14 mouse cellular contexts compared by ENCODE assay signal in the genomic region with DNA sequence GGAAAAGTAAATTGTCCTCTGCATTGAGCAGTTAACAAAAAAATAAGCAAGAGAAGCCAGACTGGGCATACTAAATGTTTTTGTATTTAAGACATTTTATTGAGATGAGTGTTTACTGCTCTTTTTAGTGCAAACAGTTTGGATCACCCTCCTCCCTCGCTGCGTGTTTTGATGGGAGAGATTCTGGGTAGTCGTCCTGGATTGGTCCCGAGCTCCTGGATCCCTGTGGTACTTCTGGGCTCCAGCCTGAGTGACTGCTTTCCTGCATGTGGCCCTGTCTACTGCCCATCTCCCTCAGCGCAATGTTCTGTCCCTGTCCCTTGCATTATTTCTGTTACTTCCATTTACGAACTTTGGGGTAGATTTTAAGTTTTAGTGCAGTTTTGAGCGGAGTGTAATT.
DNase-seq lines count a peak whose midpoint lies in the region; ATAC-seq and TF ChIP-seq lines count a peak whose summit lies in the region.
"Had no signal": no experiment of that assay in that cellular context is flagged by ENCODE, and none has a peak within 500 bp of the region (broad histone marks: within the 10 kb centered on the region; RNA-seq: fewer than 3 reads in every experiment).

No protein-coding gene starts in this region.

- ATAC-seq in forebrain, embryonic 12.5 days (ENCODE audit: low FRiP score) = peak; percentile 52; the same call in 1 of the 2 replicates
- peak; percentile 27; the same call in 1 of the 2 replicates for ATAC-seq in hindbrain, embryonic 15.5 days (ENCODE audit: low FRiP score, low read depth)
- ATAC-seq in neural tube, embryonic 12.5 days (ENCODE audit: low FRiP score, low read depth) = 0 out of 2 replicates have a peak, but pooled peaks have one; percentile 59
- ATAC-seq in liver, embryonic 12.5 days = no peak

- no peak overlapping the region for H3K9ac ChIP-seq in forebrain, embryonic 12.5 days
- no peak overlapping the region for H3K9ac ChIP-seq in hindbrain, embryonic 15.5 days
- H3K9ac ChIP-seq in neural tube, embryonic 12.5 days = no peak overlapping the region
- H3K9ac ChIP-seq in liver, embryonic 12.5 days = no peak overlapping the region

- peak overlapping the region; percentile 28; the same call in 1 of the 2 replicates for H3K27ac ChIP-seq in layer of hippocampus, adult 2 months
- H3K27ac ChIP-seq in forebrain, embryonic 12.5 days = peak overlapping the region; percentile 48; the same call in 1 of the 2 replicates
- H3K27ac ChIP-seq in hindbrain, embryonic 15.5 days (replicated peaks) = no peak overlapping the region
- no peak overlapping the region for H3K27ac ChIP-seq in neural tube, embryonic 12.5 days
- no peak overlapping the region for H3K27ac ChIP-seq in liver, embryonic 12.5 days

- H3K36me3 ChIP-seq in forebrain, embryonic 12.5 days (replicated peaks) = no peaks in the 10 kb centered on the region
- no peaks in the 10 kb centered on the region for H3K36me3 ChIP-seq in hindbrain, embryonic 15.5 days
- H3K36me3 ChIP-seq in neural tube, embryonic 12.5 days = no peaks in the 10 kb centered on the region
- no peaks in the 10 kb centered on the region for H3K36me3 ChIP-seq in liver, embryonic 12.5 days

- 22% methylated on average over 7 of the region's 7 CpGs for WGBS in forebrain, embryonic 12.5 days
- WGBS in hindbrain, embryonic 15.5 days = 26% methylated on average over 7 of the region's 7 CpGs
- whole genome bisulfite sequencing in neural tube, embryonic 12.5 days = 21% methylated on average over 7 of the region's 7 CpGs
- whole genome bisulfite sequencing in liver, embryonic 12.5 days (ENCODE audit: insufficient replicate concordance) = 39% methylated on average over 7 of the region's 7 CpGs

- peaks cover 17% of the 10 kb centered on the region for H3K4me1 ChIP-seq in forebrain, embryonic 12.5 days
- peaks cover 10% of the 10 kb centered on the region for H3K4me1 ChIP-seq in hindbrain, embryonic 15.5 days (replicated peaks)
- H3K4me1 ChIP-seq in neural tube, embryonic 12.5 days = no peaks in the 10 kb centered on the region
- H3K4me1 ChIP-seq in liver, embryonic 12.5 days = no peaks in the 10 kb centered on the region

- H3K4me3 ChIP-seq in layer of hippocampus, adult 2 months = peak overlapping the region; percentile 31; the same call in 1 of the 2 replicates
- H3K4me3 ChIP-seq in forebrain, embryonic 12.5 days (replicated peaks) = no peak overlapping the region
- peak overlapping the region; percentile 4; the same call in 1 of the 2 replicates for H3K4me3 ChIP-seq in hindbrain, embryonic 15.5 days
- no peak overlapping the region for H3K4me3 ChIP-seq in neural tube, embryonic 12.5 days
- H3K4me3 ChIP-seq in liver, embryonic 12.5 days = no peak overlapping the region
- H3K4me3 ChIP-seq: erythroblast, embryonic 14.5 days had no signal

- DNase-seq in layer of hippocampus, adult 2 months (ENCODE audit: low spot score in 2 of 2) = no peak
- DNase-seq in layer of hippocampus, adult 9-10 months (ENCODE audit: low spot score) = no peak
- DNase-seq in urinary bladder, postnatal 4 days (ENCODE audit: low spot score in 2 of 2) = no peak
- DNase-seq in thymus, postnatal 36 days = no peak
- DNase-seq: adrenal gland, postnatal 36 days; heart, postnatal 36 days; kidney, postnatal 4 days; lung, adult 2 months had no signal

- TF ChIP-seq CTCF in layer of hippocampus, adult 2 months (conservative IDR thresholded peaks at IDR 0.05) = no peak

- peaks cover 15% of the 10 kb centered on the region; the same call in 1 of the 2 replicates for H3K27me3 ChIP-seq in forebrain, embryonic 12.5 days
- H3K27me3 ChIP-seq in hindbrain, embryonic 15.5 days = peaks cover 3% of the 10 kb centered on the region; the same call in 1 of the 2 replicates
- no peaks in the 10 kb centered on the region for H3K27me3 ChIP-seq in neural tube, embryonic 12.5 days (replicated peaks)
- no peaks in the 10 kb centered on the region; the same call in 1 of the 2 replicates for H3K27me3 ChIP-seq in liver, embryonic 12.5 days (replicated peaks)
- H3K27me3 ChIP-seq: CH12.LX had no signal

- H3K9me3 ChIP-seq in forebrain, embryonic 12.5 days = no peaks in the 10 kb centered on the region
- no peaks in the 10 kb centered on the region for H3K9me3 ChIP-seq in hindbrain, embryonic 15.5 days
- H3K9me3 ChIP-seq in neural tube, embryonic 12.5 days = peaks cover 4% of the 10 kb centered on the region; the same call in 1 of the 2 replicates
- no peaks in the 10 kb centered on the region for H3K9me3 ChIP-seq in liver, embryonic 12.5 days (replicated peaks)

- H3K4me2 ChIP-seq in forebrain, embryonic 12.5 days = peak overlapping the region; percentile 31
- H3K4me2 ChIP-seq in hindbrain, embryonic 15.5 days = peak overlapping the region; percentile 33
- H3K4me2 ChIP-seq in neural tube, embryonic 12.5 days (replicated peaks) = peak overlapping the region; percentile 46
- no peak overlapping the region for H3K4me2 ChIP-seq in liver, embryonic 12.5 days

Comparison
In these comparisons a context has a peak if more than half of its experiments do, and no peak if none do; other contexts are left out.
1. H3K27ac ChIP-seq: peak in layer of hippocampus, adult 2 months (single experiment) and forebrain, embryonic 12.5 days (single experiment); none in hindbrain, embryonic 15.5 days (single experiment), neural tube, embryonic 12.5 days (single experiment) and liver, embryonic 12.5 days (single experiment).
2. H3K4me3 ChIP-seq: peak in layer of hippocampus, adult 2 months (single experiment) and hindbrain, embryonic 15.5 days (single experiment); none in forebrain, embryonic 12.5 days (single experiment), neural tube, embryonic 12.5 days (single experiment) and liver, embryonic 12.5 days (single experiment).